Mouse (Mus musculus) heart, embryonic 16.5 days (tissue): ENCODE measurements around the gene Gja5. TPM values are rescaled to one million over a fixed set of nuclear protein-coding genes. Genes with fewer than 3 reads are reported as not detected.

Experiments
- ATAC-seq: fragments of 200-750 bp; cut with Nextera tagmentation; replicated peaks from 2 replicates; pipeline ENCODE4 v1.8.0; 2017; ENCODE audit warnings: moderate number of reproducible peaks; ENCODE audit not compliant: insufficient read depth, low FRiP score; ENCODE audit errors: extremely low read depth
- H3K27ac ChIP-seq: fragments of 300-500 bp; sonication (generic); 2 replicates; pipeline ENCODE4 v1.5.1; 2014; ENCODE audit warnings: mild to moderate bottlenecking, low read length, control low read depth, moderate library complexity
- H3K27me3 ChIP-seq: fragments of 300-500 bp; sonication (generic); 2 replicates; pipeline ENCODE4 v1.6.1; 2014; ENCODE audit warnings: low read length, mixed read lengths; ENCODE audit not compliant: control insufficient read depth, insufficient read depth
- H3K36me3 ChIP-seq: fragments of 300-500 bp; sonication (generic); 2 replicates; pipeline ENCODE4 v1.6.1; 2014; ENCODE audit not compliant: control insufficient read depth, insufficient read depth
- H3K4me1 ChIP-seq: fragments of 300-500 bp; sonication (generic); 2 replicates; pipeline ENCODE4 v1.6.1; 2014; ENCODE audit warnings: low read length, mixed read lengths; ENCODE audit not compliant: control insufficient read depth, insufficient read depth
- H3K4me2 ChIP-seq: fragments of 300-500 bp; sonication (generic); 2 replicates; pipeline ENCODE4 v1.6.1; 2014; ENCODE audit warnings: low read depth, mild to moderate bottlenecking, control low read depth, low read length
- H3K4me3 ChIP-seq: fragments of 300-500 bp; sonication (generic); 2 replicates; pipeline ENCODE4 v1.5.1; 2014; ENCODE audit warnings: mild to moderate bottlenecking, control low read depth, low read length
- H3K9ac ChIP-seq: fragments of 300-500 bp; sonication (generic); 2 replicates; pipeline ENCODE4 v1.6.1; 2014; ENCODE audit warnings: low read length, control low read depth
- H3K9me3 ChIP-seq: fragments of 300-500 bp; sonication (generic); replicated peaks from 2 replicates; pipeline ENCODE4 v1.6.1; 2016; ENCODE audit warnings: low read length; ENCODE audit not compliant: control insufficient read depth
- WGBS: fragments of 180-500 bp; shearing (Covaris S2); extraction: QIAGEN DNeasy Blood & Tissue Kit; methylation state at CpG from one replicate; pipeline ENCODE4 v1.1.7; 2014; 5-methylcytosine and 5-hydroxymethylcytosine counted together
- polyA plus RNA-seq: library from polyadenylated mRNA; unstranded; fragments of >200 nt; fragmentation: Nextera tagmentation; extraction: Ambion mirVana; gene quantifications from 2 replicates; pipeline ENCODE4 v1.2.1, GENCODE M21; 2015

Gene Gja5
- polyA plus RNA-seq, 1 experiment from 2014 or later, result 99.3 TPM

- H3K27me3 ChIP-seq, result no peaks in the 10 kb centered on the region
- whole genome bisulfite sequencing, result 77% methylated on average over 7 of the region's 7 CpGs
- H3K9me3 ChIP-seq, result no peaks in the 10 kb centered on the region
- no peak overlapping the region for H3K4me3 ChIP-seq
- H3K4me1 ChIP-seq, result no peaks in the 10 kb centered on the region
- peaks cover 38% of the 10 kb centered on the region for H3K36me3 ChIP-seq
- no peak overlapping the region for H3K4me2 ChIP-seq
- H3K27ac ChIP-seq, result no peak overlapping the region
- no peak overlapping the region for H3K9ac ChIP-seq
- no peak for ATAC-seq
These were observed 29.5 kb upstream of the Gja5 start for GRCm38 (mm10) chr3:96874808-96875571.

DNA sequence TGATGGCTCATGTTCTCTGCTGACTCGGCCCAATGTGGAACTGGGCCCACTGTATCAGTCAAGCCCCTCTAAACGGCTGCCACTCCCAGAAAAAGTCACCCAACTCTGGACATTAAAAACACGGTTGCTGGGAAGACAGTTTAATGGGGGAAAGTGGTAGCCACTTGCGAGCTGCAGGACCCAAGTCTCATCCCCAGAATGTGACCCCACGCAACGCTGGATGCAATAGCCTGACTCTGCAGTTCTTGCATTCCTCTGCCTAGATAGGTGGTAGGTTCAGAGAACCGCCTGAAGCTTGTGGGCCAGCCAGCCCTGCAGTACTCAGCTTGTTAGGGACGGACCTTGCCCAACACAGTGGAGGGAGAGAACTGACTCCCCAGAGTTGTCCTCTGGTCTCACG, 25.0 kb upstream of the Gja5 start:
- Histone ChIP-seq H3K4me3 (no peak overlapping the region), H3K9ac (no peak overlapping the region), H3K4me2 (no peak overlapping the region), H3K27ac (no peak overlapping the region), H3K36me3 (peaks cover 26% of the 10 kb centered on the region), H3K27me3 (no peaks in the 10 kb centered on the region), H3K9me3 (no peaks in the 10 kb centered on the region), H3K4me1 (no peaks in the 10 kb centered on the region)
- 87% methylated on average over 9 of the region's 9 CpGs for WGBS
- no peak for ATAC-seq

DNA sequence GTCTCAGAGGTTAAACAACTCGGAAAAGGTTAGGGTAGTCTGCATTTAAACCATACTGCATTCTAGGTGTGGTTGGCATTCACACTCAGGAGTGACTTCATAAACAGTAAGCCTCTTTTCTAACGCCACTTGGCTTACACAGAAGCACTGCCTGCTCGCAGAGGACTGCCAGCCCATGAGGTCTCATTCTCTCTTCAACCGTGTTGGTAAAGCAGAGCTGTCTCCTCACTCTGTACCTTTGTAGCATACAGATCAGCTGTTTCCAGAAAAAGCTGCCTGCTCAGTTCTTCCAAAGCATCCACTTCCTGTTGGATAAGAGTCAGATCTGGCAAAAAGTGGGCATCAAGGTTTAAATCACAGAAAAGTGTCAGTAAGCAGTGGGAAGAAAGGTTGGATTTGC, 24.1 kb upstream of the Gja5 start:
- Histone ChIP-seq H3K36me3 (peaks cover 28% of the 10 kb centered on the region), H3K27ac (no peak overlapping the region), H3K4me2 (no peak overlapping the region), H3K9ac (no peak overlapping the region), H3K9me3 (no peaks in the 10 kb centered on the region), H3K4me1 (no peaks in the 10 kb centered on the region), H3K27me3 (no peaks in the 10 kb centered on the region), H3K4me3 (no peak overlapping the region)
- WGBS, result 79% methylated on average over 4 of the region's 4 CpGs
- no peak for ATAC-seq

GRCm38 (mm10) chr3:96881557-96881956, 22.9 kb upstream of the Gja5 start:
- WGBS, result 76% methylated on average over 6 of the region's 6 CpGs
- H3K9ac ChIP-seq, result no peak overlapping the region
- peaks cover 23% of the 10 kb centered on the region for H3K36me3 ChIP-seq
- H3K4me2 ChIP-seq, result no peak overlapping the region
- no peaks in the 10 kb centered on the region for H3K27me3 ChIP-seq
- ATAC-seq, result no peak
- H3K4me3 ChIP-seq, result no peak overlapping the region
- no peaks in the 10 kb centered on the region for H3K4me1 ChIP-seq
- no peak overlapping the region for H3K27ac ChIP-seq
- no peaks in the 10 kb centered on the region for H3K9me3 ChIP-seq

DNA sequence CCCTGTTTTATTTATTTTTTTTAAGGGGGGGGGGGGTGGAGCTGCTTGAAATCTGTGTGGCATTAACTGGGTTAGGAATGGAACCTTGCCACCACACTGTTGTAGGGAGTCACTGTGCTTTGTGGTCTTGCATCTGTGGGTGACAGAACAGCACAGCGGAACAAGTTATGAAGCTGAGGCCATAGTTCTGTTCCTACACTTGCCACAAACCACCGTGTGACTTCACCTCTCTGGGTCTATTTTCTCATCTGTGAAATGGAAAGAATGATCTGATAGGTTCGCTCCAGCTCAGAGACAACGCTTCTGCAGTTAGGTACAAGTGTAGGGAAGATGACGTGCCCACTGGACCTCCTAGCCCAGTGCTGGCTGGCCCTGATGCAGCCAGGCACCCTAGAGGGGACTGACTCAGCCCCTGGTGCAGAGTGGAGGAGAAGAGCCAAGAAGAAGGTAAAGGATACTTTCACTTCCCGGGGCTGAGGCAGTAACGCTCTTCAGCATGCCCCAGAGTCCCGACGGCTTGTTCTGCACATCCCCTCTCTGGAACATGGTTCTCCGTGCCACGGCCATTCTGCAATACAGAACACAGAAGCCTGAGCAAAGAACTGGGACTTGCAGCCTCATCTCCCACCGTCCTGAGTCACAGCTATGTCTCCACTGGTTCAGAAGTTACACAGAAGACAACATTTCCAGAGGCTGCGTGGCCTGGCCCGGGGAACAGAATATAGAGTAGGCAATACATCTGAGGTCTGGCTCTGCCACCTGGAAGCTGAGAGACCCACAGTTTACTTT, 22.2 kb upstream of the Gja5 start:
- H3K27me3 ChIP-seq, result no peaks in the 10 kb centered on the region
- ATAC-seq, result no peak
- WGBS, result 88% methylated on average over 14 of the region's 14 CpGs

GRCm38 (mm10) chr3:96883690-96884089, 20.8 kb upstream of the Gja5 start:
- no peaks in the 10 kb centered on the region for H3K9me3 ChIP-seq
- H3K9ac ChIP-seq, result no peak overlapping the region
- ATAC-seq, result no peak
- H3K4me3 ChIP-seq, result no peak overlapping the region
- 91% methylated on average over 7 of the region's 7 CpGs for WGBS
- no peaks in the 10 kb centered on the region for H3K27me3 ChIP-seq
- no peak overlapping the region for H3K27ac ChIP-seq
- peaks cover 23% of the 10 kb centered on the region for H3K36me3 ChIP-seq
- H3K4me2 ChIP-seq, result no peak overlapping the region
- H3K4me1 ChIP-seq, result no peaks in the 10 kb centered on the region

More for the DNA sequence above, 22.2 kb upstream of the Gja5 start:
- Histone ChIP-seq H3K9me3 (no peaks in the 10 kb centered on the region), H3K4me2 (no peak overlapping the region), H3K4me1 (no peaks in the 10 kb centered on the region), H3K4me3 (no peak overlapping the region), H3K27ac (no peak overlapping the region), H3K36me3 (peaks cover 23% of the 10 kb centered on the region), H3K9ac (no peak overlapping the region)

- no peaks in the 10 kb centered on the region; the same call in 1 of the 2 replicates for H3K27me3 ChIP-seq
- ATAC-seq, result no peak
- no peak overlapping the region for H3K9ac ChIP-seq
- no peak overlapping the region for H3K27ac ChIP-seq
- 88% methylated on average over 4 of the region's 4 CpGs for WGBS
- H3K4me3 ChIP-seq, result no peak overlapping the region
- H3K4me2 ChIP-seq, result no peak overlapping the region
- H3K9me3 ChIP-seq, result no peaks in the 10 kb centered on the region
- peaks cover 9% of the 10 kb centered on the region for H3K4me1 ChIP-seq
- H3K36me3 ChIP-seq, result peaks cover 3% of the 10 kb centered on the region; the same call in 1 of the 2 replicates
These were observed 2.0 kb upstream of the Gja5 start for GRCm38 (mm10) chr3:96902336-96902999.

DNA sequence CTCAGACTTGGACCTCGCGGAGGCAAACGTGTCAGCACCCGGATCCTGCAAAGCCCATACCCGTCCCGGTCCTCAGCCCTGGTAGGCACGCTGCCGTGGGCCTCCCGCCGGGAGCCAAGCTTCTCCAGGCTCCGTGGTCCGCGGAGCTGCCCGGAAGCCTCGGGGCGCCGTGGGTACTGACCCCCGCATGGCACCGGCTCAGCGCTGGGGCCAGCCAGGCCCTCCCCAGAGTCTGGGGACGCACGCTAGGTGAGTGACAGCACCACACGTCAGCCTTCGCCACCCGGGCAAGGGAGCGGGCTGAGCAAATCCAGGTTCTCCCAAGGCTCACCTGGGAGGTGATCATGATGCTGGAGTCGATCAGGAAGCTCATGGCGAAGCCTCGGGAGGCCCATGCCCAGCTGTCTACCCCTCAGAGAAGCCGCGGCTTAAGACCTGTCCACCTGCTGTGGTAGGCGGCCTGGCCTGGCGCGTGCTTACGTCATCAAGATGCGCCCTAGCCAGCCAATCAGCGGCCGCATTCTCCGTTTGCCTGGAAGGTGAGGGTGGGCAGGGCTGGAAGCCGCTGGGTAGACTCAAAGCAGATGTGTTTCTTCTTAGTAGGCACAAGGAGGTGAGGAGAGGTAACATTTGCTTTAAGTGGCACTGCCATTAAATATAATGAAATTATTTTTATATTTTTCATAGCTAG, 503 bp downstream of the Gja5 start, which contains the start of gene Gpr89:
Gene Gpr89, minus strand, starts transcription at position 496 of the 691 bp plus-strand sequence.
- peak within 1 kb of the TSS; percentile 90 for H3K9ac ChIP-seq
- peaks cover 9% of the 10 kb centered on the region for H3K4me1 ChIP-seq
- no peak within 1 kb of the TSS for H3K27ac ChIP-seq
- ATAC-seq, result peak; percentile 94
- under 1% methylated on average over 40 of the region's 40 CpGs for WGBS
- no peaks in the 10 kb centered on the region for H3K36me3 ChIP-seq
- no peaks in the 10 kb centered on the region for H3K9me3 ChIP-seq
- H3K27me3 ChIP-seq, result peaks cover 5% of the 10 kb centered on the region
- H3K4me3 ChIP-seq, result peak within 1 kb of the TSS; percentile 92
- H3K4me2 ChIP-seq, result peak within 1 kb of the TSS; percentile 81
